Mouse (Mus musculus): ENCODE results near the gene Ak9. TPM values are rescaled to one million over a fixed set of nuclear protein-coding genes. Genes with fewer than 3 reads are reported as not detected.
A peak's percentile ranks its signal among the peaks of the same experiment; 100 is the strongest.
"Not testable (repeated sequence)": the region's sequence is repeated elsewhere in the genome, so short reads cannot be mapped to it uniquely, and the experiment has no call there.

Ak9 gene
- polyA plus RNA-seq, 1 experiment from 2014 or later: not detected

GRCm38 (mm10) chr10:41385506-41386221 lies 81.9 kb downstream of the Ak9 start:
- Histone ChIP-seq H3K36me3 (ENCODE audit: control insufficient read depth, insufficient read depth, low read length) (no peaks in the 10 kb centered on the region), H3K9ac (ENCODE audit: low read depth, low read length) (no peak overlapping the region), H3K27ac (ENCODE audit: low read depth, low read length) (0 out of 2 replicates have a peak overlapping the region, but pooled peaks have one; percentile 8), H3K4me2 (no peak overlapping the region), H3K4me3 (ENCODE audit: low read depth, low read length) (no peak overlapping the region), H3K9me3 (ENCODE audit: control insufficient read depth, low read length) (no peaks in the 10 kb centered on the region), H3K27me3 (replicated peaks; ENCODE audit: control insufficient read depth, insufficient read depth, low read length) (no peaks in the 10 kb centered on the region), H3K4me1 (replicated peaks; ENCODE audit: control insufficient read depth, insufficient read depth, low read length) (no peaks in the 10 kb centered on the region)
- 64% methylated on average over 15 of the region's 15 CpGs for WGBS
- ATAC-seq (replicated peaks; ENCODE audit: low FRiP score) (no peak), DNase-seq (ENCODE audit: low spot score) (no peak)

DNA sequence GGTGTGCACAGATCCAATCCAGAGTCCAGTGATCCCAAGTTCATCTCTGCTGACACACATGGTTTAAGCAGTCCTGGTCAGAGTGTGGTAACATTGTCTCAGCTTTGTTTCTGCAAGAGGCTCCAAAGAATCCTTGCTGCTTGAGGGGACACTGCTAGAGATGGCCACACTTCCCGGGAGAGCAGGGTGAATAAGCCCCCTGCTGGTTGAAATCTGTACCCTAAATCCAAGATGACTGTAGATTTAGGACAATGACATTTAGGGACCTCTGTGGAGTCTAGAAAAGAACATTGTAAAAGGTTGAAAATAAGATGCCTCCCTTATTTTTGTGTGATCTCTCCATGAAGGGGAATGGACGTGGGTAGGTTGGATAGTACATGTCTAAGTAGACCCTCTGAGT lies 89.8 kb downstream of the Ak9 start:
- Histone ChIP-seq H3K9me3 (ENCODE audit: control insufficient read depth, low read length) (no peaks in the 10 kb centered on the region), H3K4me1 (replicated peaks; ENCODE audit: control insufficient read depth, insufficient read depth, low read length) (no peaks in the 10 kb centered on the region), H3K9ac (ENCODE audit: low read depth, low read length) (no peak overlapping the region), H3K36me3 (ENCODE audit: control insufficient read depth, insufficient read depth, low read length) (no peaks in the 10 kb centered on the region), H3K4me3 (ENCODE audit: low read depth, low read length) (no peak overlapping the region), H3K27ac (ENCODE audit: low read depth, low read length) (no peak overlapping the region), H3K27me3 (replicated peaks; ENCODE audit: control insufficient read depth, insufficient read depth, low read length) (no peaks in the 10 kb centered on the region), H3K4me2 (no peak overlapping the region)
- 48% methylated on average over 2 of the region's 2 CpGs for WGBS
- no peak for DNase-seq (ENCODE audit: low spot score)
- ATAC-seq (replicated peaks; ENCODE audit: low FRiP score): no peak

DNA sequence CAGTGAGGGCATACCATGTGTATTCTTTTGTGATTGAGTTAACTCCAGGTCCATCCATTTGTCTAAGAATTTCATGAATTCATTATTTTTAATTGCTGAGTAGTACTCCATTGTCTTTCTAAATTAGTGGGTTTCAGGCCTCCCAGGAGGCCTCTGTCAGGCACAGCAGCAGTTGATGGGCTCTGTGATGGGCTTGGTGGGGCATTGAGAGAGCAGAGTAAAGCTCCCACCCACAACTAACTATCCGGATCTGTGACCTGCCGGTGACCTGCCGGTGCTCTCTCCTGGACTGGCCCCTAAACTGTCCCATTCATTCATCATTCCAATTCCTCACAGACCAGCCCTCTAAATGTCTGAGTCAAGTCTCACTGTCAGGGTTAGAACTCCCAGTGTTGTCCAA lies 97.3 kb downstream of the Ak9 start:
- Histone ChIP-seq H3K4me2 (no peak overlapping the region), H3K9ac (ENCODE audit: low read depth, low read length) (no peak overlapping the region), H3K9me3 (ENCODE audit: control insufficient read depth, low read length) (no peaks in the 10 kb centered on the region), H3K4me1 (replicated peaks; ENCODE audit: control insufficient read depth, insufficient read depth, low read length) (no peaks in the 10 kb centered on the region), H3K4me3 (ENCODE audit: low read depth, low read length) (no peak overlapping the region), H3K36me3 (ENCODE audit: control insufficient read depth, insufficient read depth, low read length) (no peaks in the 10 kb centered on the region), H3K27me3 (replicated peaks; ENCODE audit: control insufficient read depth, insufficient read depth, low read length) (no peaks in the 10 kb centered on the region), H3K27ac (ENCODE audit: low read depth, low read length) (no peak overlapping the region)
- ATAC-seq (replicated peaks; ENCODE audit: low FRiP score) (no peak), DNase-seq (ENCODE audit: low spot score) (no peak)
- 83% methylated on average over 3 of the region's 3 CpGs for WGBS

- DNase-seq (ENCODE audit: low spot score) (no peak), ATAC-seq (replicated peaks; ENCODE audit: low FRiP score) (no peak)
- WGBS: 64% methylated on average over 2 of the region's 2 CpGs
- no peaks in the 10 kb centered on the region for H3K27me3 ChIP-seq (replicated peaks; ENCODE audit: control insufficient read depth, insufficient read depth, low read length)
- no peaks in the 10 kb centered on the region for H3K4me1 ChIP-seq (replicated peaks; ENCODE audit: control insufficient read depth, insufficient read depth, low read length)
- H3K36me3 ChIP-seq (ENCODE audit: control insufficient read depth, insufficient read depth, low read length): no peaks in the 10 kb centered on the region
- no peak overlapping the region for H3K4me3 ChIP-seq (ENCODE audit: low read depth, low read length)
- H3K27ac ChIP-seq (ENCODE audit: low read depth, low read length): no peak overlapping the region
- H3K4me2 ChIP-seq: no peak overlapping the region
- H3K9ac ChIP-seq (ENCODE audit: low read depth, low read length): no peak overlapping the region
- H3K9me3 ChIP-seq (ENCODE audit: control insufficient read depth, low read length): no peaks in the 10 kb centered on the region
Measured at GRCm38 (mm10) chr10:41403364-41403763, 99.6 kb downstream of the Ak9 start.

DNA sequence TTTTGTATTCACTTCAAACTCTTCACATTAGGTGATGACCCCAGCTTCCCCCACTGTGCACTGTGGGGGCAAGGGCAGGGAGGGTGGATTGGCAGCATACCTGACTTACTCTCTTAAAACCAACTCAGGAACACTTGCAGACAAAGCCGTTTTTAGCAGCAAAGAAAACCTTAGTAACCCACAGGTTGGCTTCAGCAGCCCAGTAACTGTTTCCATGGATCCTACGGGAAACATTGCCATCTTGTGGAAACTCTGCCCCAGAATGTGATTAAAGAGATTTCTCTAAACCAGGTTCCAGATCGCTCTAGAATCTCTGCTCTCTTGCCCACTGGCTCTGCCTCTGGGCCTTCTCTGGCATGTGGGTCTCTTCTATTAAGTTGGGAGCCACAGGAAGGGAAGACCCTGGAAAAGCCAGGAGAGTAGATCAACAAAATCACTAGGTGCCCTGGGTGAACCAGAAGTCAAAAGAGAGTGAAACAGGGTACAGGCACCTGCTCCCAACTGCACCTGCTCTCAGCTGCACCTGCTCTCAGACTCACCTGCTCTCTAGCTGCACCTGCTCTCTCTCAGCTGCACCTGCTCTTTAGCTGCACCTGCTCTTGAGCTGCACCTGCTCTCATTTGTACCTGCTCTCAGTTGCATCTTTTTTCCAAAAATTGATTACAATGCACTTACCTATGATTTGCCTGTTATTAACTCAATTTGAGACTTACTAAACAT lies 100.3 kb downstream of the Ak9 start:
- H3K4me1 ChIP-seq (replicated peaks; ENCODE audit: control insufficient read depth, insufficient read depth, low read length): no peaks in the 10 kb centered on the region
- no peaks in the 10 kb centered on the region for H3K27me3 ChIP-seq (replicated peaks; ENCODE audit: control insufficient read depth, insufficient read depth, low read length)
- no peak overlapping the region for H3K27ac ChIP-seq (ENCODE audit: low read depth, low read length)
- ATAC-seq (replicated peaks; ENCODE audit: low FRiP score): no peak
- WGBS: 44% methylated on average over 3 of the region's 3 CpGs
- DNase-seq (ENCODE audit: low spot score): no peak
- H3K9ac ChIP-seq (ENCODE audit: low read depth, low read length): no peak overlapping the region
- H3K9me3 ChIP-seq (ENCODE audit: control insufficient read depth, low read length): no peaks in the 10 kb centered on the region
- no peaks in the 10 kb centered on the region for H3K36me3 ChIP-seq (ENCODE audit: control insufficient read depth, insufficient read depth, low read length)
- H3K4me3 ChIP-seq (ENCODE audit: low read depth, low read length): no peak overlapping the region
- no peak overlapping the region for H3K4me2 ChIP-seq

- 87% methylated on average over 4 of the region's 4 CpGs for WGBS
- not testable (repeated sequence) for H3K9me3 ChIP-seq (ENCODE audit: control insufficient read depth, low read length); H3K4me3 ChIP-seq (ENCODE audit: low read depth, low read length); ATAC-seq (replicated peaks; ENCODE audit: low FRiP score); H3K36me3 ChIP-seq (ENCODE audit: control insufficient read depth, insufficient read depth, low read length); H3K4me1 ChIP-seq (replicated peaks; ENCODE audit: control insufficient read depth, insufficient read depth, low read length); H3K4me2 ChIP-seq; H3K9ac ChIP-seq (ENCODE audit: low read depth, low read length); DNase-seq (ENCODE audit: low spot score); H3K27ac ChIP-seq (ENCODE audit: low read depth, low read length); H3K27me3 ChIP-seq (replicated peaks; ENCODE audit: control insufficient read depth, insufficient read depth, low read length)
Measured at GRCm38 (mm10) chr10:41410176-41410575, 106.4 kb downstream of the Ak9 start.

- H3K36me3 ChIP-seq (ENCODE audit: control insufficient read depth, insufficient read depth, low read length); H3K27ac ChIP-seq (ENCODE audit: low read depth, low read length); H3K9ac ChIP-seq (ENCODE audit: low read depth, low read length); ATAC-seq (replicated peaks; ENCODE audit: low FRiP score); H3K4me1 ChIP-seq (replicated peaks; ENCODE audit: control insufficient read depth, insufficient read depth, low read length); H3K9me3 ChIP-seq (ENCODE audit: control insufficient read depth, low read length); H3K4me2 ChIP-seq; H3K27me3 ChIP-seq (replicated peaks; ENCODE audit: control insufficient read depth, insufficient read depth, low read length); DNase-seq (ENCODE audit: low spot score); H3K4me3 ChIP-seq (ENCODE audit: low read depth, low read length): not testable (repeated sequence)
- 91% methylated on average over 1 of the region's 1 CpGs for whole genome bisulfite sequencing
Measured at GRCm38 (mm10) chr10:41410821-41411220, 107.0 kb downstream of the Ak9 start.

GRCm38 (mm10) chr10:41413471-41413870 lies 109.7 kb downstream of the Ak9 start:
- H3K4me3 ChIP-seq (ENCODE audit: low read depth, low read length); ATAC-seq (replicated peaks; ENCODE audit: low FRiP score): not testable (repeated sequence)

GRCm38 (mm10) chr10:41415368-41415767 lies 111.6 kb downstream of the Ak9 start:
- not testable (repeated sequence) for ATAC-seq (replicated peaks; ENCODE audit: low FRiP score); H3K4me2 ChIP-seq; H3K9ac ChIP-seq (ENCODE audit: low read depth, low read length); DNase-seq (ENCODE audit: low spot score); H3K4me3 ChIP-seq (ENCODE audit: low read depth, low read length); H3K36me3 ChIP-seq (ENCODE audit: control insufficient read depth, insufficient read depth, low read length); H3K27me3 ChIP-seq (replicated peaks; ENCODE audit: control insufficient read depth, insufficient read depth, low read length); H3K4me1 ChIP-seq (replicated peaks; ENCODE audit: control insufficient read depth, insufficient read depth, low read length); H3K27ac ChIP-seq (ENCODE audit: low read depth, low read length); H3K9me3 ChIP-seq (ENCODE audit: control insufficient read depth, low read length)
- WGBS: 81% methylated on average over 2 of the region's 2 CpGs

More at GRCm38 (mm10) chr10:41413471-41413870, 109.7 kb downstream of the Ak9 start:
- H3K4me1 ChIP-seq (replicated peaks; ENCODE audit: control insufficient read depth, insufficient read depth, low read length); H3K9ac ChIP-seq (ENCODE audit: low read depth, low read length); H3K9me3 ChIP-seq (ENCODE audit: control insufficient read depth, low read length); H3K27ac ChIP-seq (ENCODE audit: low read depth, low read length); H3K27me3 ChIP-seq (replicated peaks; ENCODE audit: control insufficient read depth, insufficient read depth, low read length); H3K36me3 ChIP-seq (ENCODE audit: control insufficient read depth, insufficient read depth, low read length); H3K4me2 ChIP-seq; DNase-seq (ENCODE audit: low spot score): not testable (repeated sequence)
- 84% methylated on average over 1 of the region's 1 CpGs for WGBS

All from liver, embryonic 11.5 days (tissue).